Mouse (Mus musculus): ENCODE data around the gene Kcnk12. TPM values are rescaled to one million over a fixed set of nuclear protein-coding genes. Genes with fewer than 3 reads are reported as not detected.

Gene Kcnk12
- polyA plus RNA-seq, 1 experiment from 2014 or later = not detected

DNA sequence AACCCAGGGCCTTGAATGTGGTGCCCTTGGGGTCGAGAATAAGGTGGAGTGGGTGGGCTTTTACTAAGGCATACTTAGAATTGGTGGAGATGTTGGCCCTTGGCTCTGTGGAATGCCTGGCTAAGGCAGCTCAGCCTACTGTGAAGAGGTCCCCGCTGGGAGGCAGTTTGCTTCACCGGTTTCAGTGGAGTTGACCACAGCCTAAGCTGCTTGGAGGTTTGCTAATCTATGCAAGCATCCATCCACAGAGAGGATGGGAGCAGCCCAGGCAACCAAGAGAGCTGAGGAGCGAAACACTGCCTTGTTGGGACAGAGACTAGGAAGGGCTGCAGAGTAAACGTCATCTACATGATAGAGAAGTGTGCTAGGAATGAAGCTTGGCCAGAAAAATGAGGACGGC is 101.0 kb downstream of the Kcnk12 start:
- H3K9ac ChIP-seq (ENCODE audit: low read length) = no peak overlapping the region
- 78% methylated on average over 6 of the region's 6 CpGs for WGBS
- no peak overlapping the region for H3K27ac ChIP-seq (replicated peaks in 1 of 2; ENCODE audit: control insufficient read depth in 1 of 2, insufficient read depth in 1 of 2, low read depth in 2 of 2, low read length in 2 of 2)
- H3K4me1 ChIP-seq (ENCODE audit: control insufficient read depth in 2 of 2, insufficient read depth in 2 of 2, low read length in 2 of 2) = no peaks in the 10 kb centered on the region
- no peaks in the 10 kb centered on the region for H3K9me3 ChIP-seq (ENCODE audit: control insufficient read depth, low read length)
- no peak overlapping the region for H3K4me2 ChIP-seq (ENCODE audit: low read length)
- peaks cover 45% of the 10 kb centered on the region for H3K36me3 ChIP-seq (ENCODE audit: control insufficient read depth, insufficient read depth, low read length)
- no peak for ATAC-seq (ENCODE audit: insufficient number of reproducible peaks, insufficient read depth, low FRiP score, low read depth)
- no peaks in the 10 kb centered on the region for H3K27me3 ChIP-seq (ENCODE audit: control insufficient read depth, insufficient read depth, low read length)
- no peak overlapping the region for H3K4me3 ChIP-seq (ENCODE audit: control insufficient read depth in 1 of 2, insufficient read depth in 1 of 2, low read depth in 1 of 2, low read length in 2 of 2)

DNA sequence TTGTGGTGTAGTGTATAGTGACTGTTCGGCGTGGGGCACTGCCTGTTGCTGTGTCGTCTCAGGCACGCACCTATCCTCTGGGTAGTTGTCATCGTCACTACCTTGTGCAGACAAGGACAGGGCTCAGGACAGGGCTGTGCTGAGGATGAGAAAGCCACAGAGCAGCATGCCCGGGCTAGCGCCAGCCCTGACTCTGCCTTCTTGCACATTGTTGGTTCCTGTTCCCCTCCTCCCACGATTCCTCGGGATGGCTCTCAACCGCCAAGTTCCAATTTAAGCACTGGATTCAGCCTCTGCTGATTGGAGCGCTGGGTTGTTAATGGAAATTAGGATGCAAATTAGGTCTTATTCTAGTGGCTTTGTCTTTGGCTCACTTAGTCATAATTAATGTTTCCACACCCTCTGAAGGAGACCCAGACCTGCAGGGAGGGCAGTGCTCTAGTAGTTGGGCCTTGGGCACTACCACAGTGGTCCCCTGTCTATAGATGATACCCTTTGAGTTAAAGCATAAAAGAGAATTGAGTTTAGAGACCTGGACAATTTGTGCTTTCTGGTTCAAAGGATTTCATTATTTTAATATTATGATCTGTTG is 101.8 kb downstream of the Kcnk12 start:
- H3K9ac ChIP-seq (ENCODE audit: low read length) = no peak overlapping the region
- WGBS = 92% methylated on average over 11 of the region's 11 CpGs

More for the DNA sequence above, 101.8 kb downstream of the Kcnk12 start:
- no peak overlapping the region for H3K4me2 ChIP-seq (ENCODE audit: low read length)
- H3K9me3 ChIP-seq (ENCODE audit: control insufficient read depth, low read length) = no peaks in the 10 kb centered on the region
- H3K4me1 ChIP-seq (ENCODE audit: control insufficient read depth in 2 of 2, insufficient read depth in 2 of 2, low read length in 2 of 2) = no peaks in the 10 kb centered on the region
- no peak for ATAC-seq (ENCODE audit: insufficient number of reproducible peaks, insufficient read depth, low FRiP score, low read depth)
- H3K27ac ChIP-seq (replicated peaks in 1 of 2; ENCODE audit: control insufficient read depth in 1 of 2, insufficient read depth in 1 of 2, low read depth in 2 of 2, low read length in 2 of 2) = no peak overlapping the region
- H3K4me3 ChIP-seq (ENCODE audit: control insufficient read depth in 1 of 2, insufficient read depth in 1 of 2, low read depth in 1 of 2, low read length in 2 of 2) = no peak overlapping the region
- H3K27me3 ChIP-seq (ENCODE audit: control insufficient read depth, insufficient read depth, low read length) = no peaks in the 10 kb centered on the region
- H3K36me3 ChIP-seq (ENCODE audit: control insufficient read depth, insufficient read depth, low read length) = peaks cover 43% of the 10 kb centered on the region

Other genes starting within 250 kb of the Kcnk12 start
- gene Epcam, start 162.0 kb downstream of the Kcnk12 start, polyA plus RNA-seq (2014; fragmentation: Nextera tagmentation; extraction: Ambion mirVana) = 0.11 and 2.0 TPM in 2 replicates
- gene Msh2, start 125.7 kb downstream of the Kcnk12 start, polyA plus RNA-seq (2014; fragmentation: Nextera tagmentation; extraction: Ambion mirVana) = 23.5 and 26.9 TPM in 2 replicates
- gene Rpl36-ps4, start 123.0 kb upstream of the Kcnk12 start, polyA plus RNA-seq (2014; fragmentation: Nextera tagmentation; extraction: Ambion mirVana) = not detected in 2 replicates
- 27.0 and 29.8 TPM in 2 replicates for gene Msh6, start 177.1 kb upstream of the Kcnk12 start, polyA plus RNA-seq (2014; fragmentation: Nextera tagmentation; extraction: Ambion mirVana)